In genomic region chr1:120007851-120008588, GRCm38 (mm10) we compare ENCODE assay signal across 10 mouse cellular contexts. TPM values are rescaled to one million over a fixed set of nuclear protein-coding genes. Genes with fewer than 3 reads are reported as not detected.
A peak's percentile ranks its signal among the peaks of the same experiment; 100 is the strongest.
DNase-seq lines count a peak whose midpoint lies in the region; ATAC-seq and TF ChIP-seq lines count a peak whose summit lies in the region.
"Had no signal": no experiment of that assay in that cellular context is flagged by ENCODE, and none has a peak within 500 bp of the region (broad histone marks: within the 10 kb centered on the region; RNA-seq: fewer than 3 reads in every experiment).

No protein-coding gene starts in this region.

- H3K9me3 ChIP-seq in heart, postnatal 0 days (replicated peaks; ENCODE audit: control insufficient read depth, low read length) = no peaks in the 10 kb centered on the region
- no peaks in the 10 kb centered on the region for H3K9me3 ChIP-seq in embryonic facial prominence, embryonic 14.5 days (ENCODE audit: control insufficient read depth, low read length)
- H3K9me3 ChIP-seq in hindbrain, embryonic 16.5 days (ENCODE audit: control insufficient read depth, low read length) = no peaks in the 10 kb centered on the region
- H3K9me3 ChIP-seq in midbrain, embryonic 16.5 days (replicated peaks; ENCODE audit: control insufficient read depth, low read length, poor library complexity, severe bottlenecking) = no peaks in the 10 kb centered on the region

- H3K4me1 ChIP-seq in heart, postnatal 0 days (ENCODE audit: control insufficient read depth, insufficient read depth) = 0 out of 2 replicates have a peak, but pooled peaks cover 4% of the 10 kb centered on the region
- 0 out of 2 replicates have a peak, but pooled peaks cover 8% of the 10 kb centered on the region for H3K4me1 ChIP-seq in embryonic facial prominence, embryonic 14.5 days (ENCODE audit: control insufficient read depth, insufficient read depth, low read length)
- H3K4me1 ChIP-seq in hindbrain, embryonic 16.5 days (ENCODE audit: control insufficient read depth, insufficient read depth, low read depth, low read length) = peaks cover 16% of the 10 kb centered on the region
- H3K4me1 ChIP-seq in midbrain, embryonic 16.5 days (ENCODE audit: control insufficient read depth, insufficient read depth, low read length) = peaks cover 6% of the 10 kb centered on the region; the same call in 1 of the 2 replicates

- WGBS in heart, postnatal 0 days = 39% methylated on average over 11 of the region's 11 CpGs
- WGBS in embryonic facial prominence, embryonic 14.5 days = 22% methylated on average over 11 of the region's 11 CpGs
- 23% methylated on average over 11 of the region's 11 CpGs for WGBS in hindbrain, embryonic 16.5 days
- 24% methylated on average over 11 of the region's 11 CpGs for WGBS in midbrain, embryonic 16.5 days

- peak overlapping the region; percentile 42; the same call in 1 of the 2 replicates for H3K4me3 ChIP-seq in heart, postnatal 0 days (ENCODE audit: low read depth, low read length)
- H3K4me3 ChIP-seq in embryonic facial prominence, embryonic 14.5 days (ENCODE audit: low read depth, low read length) = peak overlapping the region; percentile 32
- peak overlapping the region; percentile 45 for H3K4me3 ChIP-seq in hindbrain, embryonic 16.5 days (ENCODE audit: low read length)
- peak overlapping the region; percentile 46; the same call in 1 of the 2 replicates for H3K4me3 ChIP-seq in midbrain, embryonic 16.5 days (ENCODE audit: low read depth, low read length)
- H3K4me3 ChIP-seq: erythroblast, embryonic 14.5 days had no signal

- peak overlapping the region; percentile 64 for H3K4me2 ChIP-seq in heart, postnatal 0 days (ENCODE audit: low read depth, low read length)
- H3K4me2 ChIP-seq in embryonic facial prominence, embryonic 14.5 days (ENCODE audit: low read depth, low read length) = peak overlapping the region; percentile 62
- H3K4me2 ChIP-seq in hindbrain, embryonic 16.5 days (ENCODE audit: low read length) = peak overlapping the region; percentile 82
- peak overlapping the region; percentile 89 for H3K4me2 ChIP-seq in midbrain, embryonic 16.5 days (ENCODE audit: low read length)

- TF ChIP-seq EP300 in heart, postnatal 0 days (IDR thresholded peaks at IDR 0.05; ENCODE audit: low read depth) = no peak

- no peak for TF ChIP-seq CTCF in heart, postnatal 0 days (IDR thresholded peaks at IDR 0.05; ENCODE audit: low read depth)

- H3K27me3 ChIP-seq in heart, postnatal 0 days (ENCODE audit: control insufficient read depth, insufficient read depth, low read length) = 0 out of 2 replicates have a peak, but pooled peaks cover 20% of the 10 kb centered on the region
- peaks cover 28% of the 10 kb centered on the region for H3K27me3 ChIP-seq in embryonic facial prominence, embryonic 14.5 days (replicated peaks; ENCODE audit: control insufficient read depth, insufficient read depth, low read length)
- peaks cover 11% of the 10 kb centered on the region for H3K27me3 ChIP-seq in hindbrain, embryonic 16.5 days (replicated peaks; ENCODE audit: control insufficient read depth, insufficient read depth, low read length)
- H3K27me3 ChIP-seq in midbrain, embryonic 16.5 days (ENCODE audit: control insufficient read depth, insufficient read depth, low read depth, low read length) = peaks cover 16% of the 10 kb centered on the region

- H3K27ac ChIP-seq in heart, postnatal 0 days (ENCODE audit: low read depth) = no peak overlapping the region
- H3K27ac ChIP-seq in embryonic facial prominence, embryonic 14.5 days (replicated peaks; ENCODE audit: low read depth, low read length) = no peak overlapping the region
- no peak overlapping the region; the same call in 1 of the 2 replicates for H3K27ac ChIP-seq in hindbrain, embryonic 16.5 days (ENCODE audit: low read depth, low read length)
- no peak overlapping the region for H3K27ac ChIP-seq in midbrain, embryonic 16.5 days (ENCODE audit: low read length)

- ATAC-seq in heart, postnatal 0 days (ENCODE audit: insufficient read depth, low read depth) = no peak
- no peak for ATAC-seq in embryonic facial prominence, embryonic 14.5 days (ENCODE audit: low read depth)
- ATAC-seq in hindbrain, embryonic 16.5 days = peak; percentile 25; the same call in 1 of the 2 replicates
- no peak for ATAC-seq in midbrain, embryonic 16.5 days

- H3K36me3 ChIP-seq in heart, postnatal 0 days (replicated peaks; ENCODE audit: control insufficient read depth, insufficient read depth, low read length) = no peaks in the 10 kb centered on the region
- no peaks in the 10 kb centered on the region for H3K36me3 ChIP-seq in embryonic facial prominence, embryonic 14.5 days (ENCODE audit: control insufficient read depth, insufficient read depth, low read length)
- H3K36me3 ChIP-seq in hindbrain, embryonic 16.5 days (ENCODE audit: control insufficient read depth, insufficient read depth, low read length) = no peaks in the 10 kb centered on the region
- H3K36me3 ChIP-seq in midbrain, embryonic 16.5 days (ENCODE audit: control insufficient read depth, insufficient read depth, low read length) = no peaks in the 10 kb centered on the region

- DNase-seq in heart, postnatal 0 days (ENCODE audit: low spot score) = no peak
- DNase-seq in heart, adult 11 months = no peak
- DNase-seq in embryonic facial prominence, embryonic 14.5 days (ENCODE audit: low spot score) = peak; percentile 23
- DNase-seq in frontal cortex, postnatal 25 days (ENCODE audit: low spot score in 2 of 2) = no peak
- no peak for DNase-seq in MN1 (ENCODE audit: low spot score)
- no peak for DNase-seq in spleen, adult 18-20 months
- DNase-seq: kidney, adult 18-20 months had no signal

- H3K9ac ChIP-seq in heart, postnatal 0 days (replicated peaks; ENCODE audit: low read depth, low read length) = no peak overlapping the region
- no peak overlapping the region for H3K9ac ChIP-seq in embryonic facial prominence, embryonic 14.5 days (ENCODE audit: low read depth, low read length)
- no peak overlapping the region; the same call in 1 of the 2 replicates for H3K9ac ChIP-seq in hindbrain, embryonic 16.5 days (ENCODE audit: low read depth, low read length)
- H3K9ac ChIP-seq in midbrain, embryonic 16.5 days (ENCODE audit: low read depth, low read length) = no peak overlapping the region

RNA-seq across cellular contexts. Expression of gene Sctr, which starts 1.3 kb away (rescaled TPM):
- not detected in 2 replicates for total RNA-seq in heart, postnatal 0 days (2014; rRNA removed; ENCODE audit: low replicate concordance)
- not detected in 2 replicates for polyA plus RNA-seq in heart, postnatal 0 days (2015; fragmentation: Nextera tagmentation; extraction: Ambion mirVana)
- 0.33 and 0.39 TPM in 2 replicates for polyA plus RNA-seq in embryonic facial prominence, embryonic 14.5 days (2014; fragmentation: Nextera tagmentation; extraction: Ambion mirVana)
- 0.76 and 0.92 TPM in 2 replicates for polyA plus RNA-seq in hindbrain, embryonic 16.5 days (2015; fragmentation: Nextera tagmentation; extraction: Ambion mirVana)
- polyA plus RNA-seq in midbrain, embryonic 16.5 days (2015; fragmentation: Nextera tagmentation; extraction: Ambion mirVana) = 0.63 and 1.0 TPM in 2 replicates
- polyA plus RNA-seq: erythroblast, embryonic 14.5 days had no signal

RNA-seq across cellular contexts. Expression of gene Cfap221, which starts 11.0 kb away (rescaled TPM):
- total RNA-seq in heart, postnatal 0 days (2014; rRNA removed; ENCODE audit: low replicate concordance) = not detected in 2 replicates
- polyA plus RNA-seq in heart, postnatal 0 days (2015; fragmentation: Nextera tagmentation; extraction: Ambion mirVana) = 0.04 TPM in 1 of 2 replicates, not detected in the other
- 0.10 and 1.1 TPM in 2 replicates for polyA plus RNA-seq in embryonic facial prominence, embryonic 14.5 days (2014; fragmentation: Nextera tagmentation; extraction: Ambion mirVana)
- polyA plus RNA-seq in hindbrain, embryonic 16.5 days (2015; fragmentation: Nextera tagmentation; extraction: Ambion mirVana) = 0.29 and 0.34 TPM in 2 replicates
- polyA plus RNA-seq in midbrain, embryonic 16.5 days (2015; fragmentation: Nextera tagmentation; extraction: Ambion mirVana) = 0.40 and 0.62 TPM in 2 replicates
- polyA plus RNA-seq: erythroblast, embryonic 14.5 days had no signal
